Mouse (Mus musculus) lung, adult 18-20 months (tissue): ENCODE data around the gene Fbp2.
A peak's percentile ranks its signal among the peaks of the same experiment; 100 is the strongest.
"Not testable (repeated sequence)": the region's sequence is repeated elsewhere in the genome, so short reads cannot be mapped to it uniquely, and the experiment has no call there.

Source experiments
- DNase-seq, 2 experiments: peaks; one replicate each; pipeline ENCODE4 v3.0.0; 2022; ENCODE audit warnings: mixed read lengths in 2 of 2

The Fbp2 gene

DNA sequence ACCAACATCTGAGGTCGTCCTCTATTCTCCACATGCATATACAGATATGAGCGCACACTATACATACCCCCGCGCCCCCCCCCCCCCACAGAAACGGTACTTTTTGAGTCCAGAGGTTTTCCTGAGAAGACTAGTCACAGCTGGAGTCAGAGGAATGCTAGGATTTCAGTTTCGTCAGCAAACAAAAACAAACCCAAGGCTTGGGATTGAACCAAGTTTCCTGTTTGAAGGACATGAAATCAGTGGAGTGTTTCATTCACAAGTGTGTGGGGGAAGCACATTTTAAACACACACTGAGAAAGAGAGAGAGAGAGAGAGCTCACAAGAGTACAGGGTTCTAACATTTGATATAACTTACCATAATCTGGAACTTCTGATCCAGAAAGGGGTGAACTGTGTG, 5.5 kb upstream of the Fbp2 start:
- DNase-seq = no peak

DNA sequence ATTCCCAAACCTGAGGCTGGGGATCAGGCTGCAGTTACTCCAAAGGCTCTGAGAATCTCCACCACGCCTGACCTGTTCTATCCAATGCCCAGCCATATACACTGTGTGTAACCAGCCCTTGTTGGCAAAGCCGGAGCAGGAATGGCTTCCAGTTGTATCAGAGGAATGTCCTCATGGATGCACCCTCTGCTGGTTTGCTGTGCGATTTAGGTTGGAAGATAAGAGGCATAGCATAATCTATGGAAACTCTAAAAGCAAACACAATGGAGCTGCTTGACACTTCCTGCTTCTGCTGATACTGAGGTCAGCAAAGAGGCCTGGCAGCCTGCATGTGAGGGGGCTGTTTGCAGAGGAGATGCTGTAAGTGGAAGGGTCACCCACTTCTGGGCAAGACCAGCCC, 4.7 kb upstream of the Fbp2 start:
- no peak for DNase-seq

DNA sequence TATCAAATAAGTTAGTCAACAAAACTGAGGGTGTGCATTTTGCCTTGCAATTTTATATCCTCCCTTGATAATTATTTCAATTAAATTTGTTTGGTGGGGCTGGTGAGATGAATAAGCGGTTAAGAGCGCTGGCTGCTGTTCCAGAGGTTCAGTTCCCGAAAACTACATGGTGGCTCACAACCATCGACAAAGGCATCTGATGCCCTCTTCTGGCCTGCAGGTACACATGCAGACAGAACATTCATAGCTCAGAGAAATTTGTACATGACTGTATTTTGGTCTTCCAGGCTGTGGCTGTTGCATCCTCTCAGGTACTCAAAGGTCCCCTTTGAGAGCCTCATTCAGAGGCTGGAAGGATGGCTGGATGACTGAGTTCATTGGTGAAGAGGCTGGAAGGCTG, 1.8 kb upstream of the Fbp2 start:
- no peak for DNase-seq

DNA sequence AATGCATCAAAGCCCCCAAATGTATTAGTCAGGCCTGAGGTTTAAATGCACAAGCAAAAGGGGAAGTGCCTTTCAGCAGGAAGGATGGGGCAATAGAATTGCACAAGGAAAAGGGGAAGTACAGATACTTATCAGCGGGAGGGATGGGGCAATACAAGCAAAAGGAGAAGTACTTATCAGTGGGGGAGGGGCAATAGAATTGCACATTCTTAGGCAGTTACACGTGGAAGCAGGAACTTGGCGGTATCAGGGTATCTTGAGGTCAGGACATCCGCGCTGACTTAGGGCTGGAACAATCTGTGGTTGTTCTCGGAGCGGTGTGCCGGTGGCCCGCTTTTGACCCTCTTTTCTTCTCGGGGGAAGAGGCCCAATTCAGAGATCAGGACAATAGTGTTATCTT, 1.0 kb upstream of the Fbp2 start:
- DNase-seq = not testable (repeated sequence)

DNA sequence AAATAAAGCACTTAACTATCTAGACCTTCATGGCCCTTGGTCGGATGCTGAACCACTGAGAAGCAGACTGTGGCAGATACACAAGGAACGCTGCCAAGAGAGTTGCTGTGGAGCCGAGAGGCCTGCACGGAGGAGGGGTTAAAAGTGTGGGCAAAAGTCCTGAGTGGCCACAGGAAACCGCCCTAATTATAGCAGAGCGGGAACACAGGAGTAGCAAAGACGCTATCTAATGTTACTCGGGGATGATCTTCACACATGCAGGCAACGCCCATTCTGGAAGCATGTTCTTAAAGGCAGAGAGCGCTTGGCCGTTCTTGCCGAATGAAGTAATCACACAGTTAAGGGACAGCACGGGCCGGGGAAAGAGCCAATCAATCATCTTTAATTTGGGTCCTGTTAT, 1.4 kb downstream of the Fbp2 start:
- DNase-seq = no peak

DNA sequence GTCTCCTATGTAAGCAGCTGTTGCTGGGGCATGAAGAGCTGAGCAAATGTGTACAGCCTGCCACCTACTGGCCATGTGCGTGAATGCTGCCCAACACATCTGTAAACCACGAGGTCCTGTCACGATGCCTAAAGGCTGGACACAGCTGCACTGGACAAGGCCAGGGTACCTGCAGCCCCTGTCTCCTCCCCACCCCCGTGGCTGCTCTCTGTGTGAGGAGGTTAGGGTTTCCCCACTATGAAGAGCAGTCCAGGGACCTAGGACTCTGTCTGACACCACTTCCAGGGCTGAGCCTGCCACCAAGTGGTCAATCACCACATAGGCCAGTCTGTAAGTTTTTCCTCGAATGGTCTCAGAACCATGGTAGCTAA, 1.9 kb downstream of the Fbp2 start:
- peak; percentile 73 to 80 for DNase-seq

DNA sequence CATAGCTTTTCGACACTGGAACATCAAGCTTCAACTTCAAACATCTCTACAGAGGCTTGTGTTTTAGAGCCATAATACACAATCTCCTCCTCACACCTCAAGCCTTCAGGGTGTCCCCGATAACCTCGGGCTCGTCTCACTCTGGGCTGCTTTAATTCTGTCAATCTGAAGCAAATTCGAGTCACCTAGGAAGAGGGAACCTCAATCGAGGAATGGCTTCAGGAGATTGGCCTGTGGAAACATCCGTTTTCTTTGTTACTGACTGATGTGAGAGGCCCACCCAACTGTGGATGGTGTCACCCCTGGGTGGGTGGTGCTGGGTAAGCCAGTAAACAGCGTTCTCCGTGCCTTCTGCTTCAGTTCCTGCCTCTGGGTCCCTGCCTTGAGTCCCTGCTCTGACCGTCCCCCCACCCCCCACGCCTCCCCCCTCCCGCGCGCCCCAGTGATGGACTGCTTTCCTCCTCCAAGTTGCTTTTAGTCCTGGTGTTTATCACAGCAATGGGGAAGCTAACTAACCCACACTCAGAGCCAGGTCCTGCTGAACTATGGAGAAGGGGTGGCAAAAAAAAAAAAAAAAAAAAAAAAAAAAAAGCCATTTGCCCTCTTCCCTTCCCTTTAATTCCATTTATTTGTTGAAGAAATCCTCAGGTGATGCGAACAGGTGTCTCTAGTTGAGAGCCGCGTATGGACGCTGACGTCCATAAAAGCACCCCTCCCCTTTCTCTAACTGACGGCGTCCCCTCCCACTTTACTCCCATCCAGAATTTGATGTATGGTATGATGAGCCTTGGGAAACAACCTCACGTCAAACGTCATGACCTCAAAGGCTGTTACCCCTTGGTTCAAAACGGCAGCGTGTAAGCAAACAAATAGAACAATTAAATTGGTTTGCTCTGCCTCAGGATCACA, 2.6 kb downstream of the Fbp2 start:
- DNase-seq = no peak

DNA sequence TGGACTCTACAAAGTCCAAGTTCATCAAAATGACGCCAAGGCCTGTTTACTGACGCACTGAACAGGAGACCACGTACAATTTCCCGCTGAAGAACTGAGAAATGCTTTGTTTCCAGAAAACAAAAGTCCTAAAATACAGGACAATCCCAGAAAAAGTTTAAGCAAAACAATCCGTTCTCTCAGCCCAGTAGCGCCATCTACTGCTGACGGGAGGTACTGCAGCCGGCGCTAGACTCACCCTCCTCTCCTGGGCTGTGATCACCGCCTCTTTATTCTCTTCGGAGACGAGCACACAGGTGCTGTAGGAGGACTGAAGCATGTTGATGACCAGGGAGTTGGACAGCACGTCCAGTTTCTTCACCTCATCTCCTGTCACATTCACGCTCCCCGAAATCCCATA, 3.6 kb downstream of the Fbp2 start:
- peak; percentile 50 to 63 for DNase-seq

DNA sequence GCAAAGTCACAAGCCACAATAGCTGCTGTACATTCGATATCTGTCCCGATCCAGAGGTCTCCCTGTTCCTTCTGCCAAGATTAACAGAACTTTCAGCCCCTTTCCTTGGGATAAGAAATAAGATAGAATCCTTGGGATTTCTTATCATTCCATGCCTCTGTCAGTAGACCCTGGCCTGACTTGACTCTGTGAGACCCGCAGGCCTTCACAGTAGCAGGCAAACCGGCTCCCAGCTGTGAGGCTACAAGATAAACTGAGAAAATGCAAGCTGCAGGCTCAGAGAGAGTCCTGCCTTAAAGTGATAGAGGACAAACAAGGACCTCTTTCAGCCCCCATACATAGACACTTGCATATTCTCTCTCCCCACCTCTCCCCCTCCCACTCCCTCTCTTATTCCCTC, 24.9 kb downstream of the Fbp2 start:
- no peak for DNase-seq

DNA sequence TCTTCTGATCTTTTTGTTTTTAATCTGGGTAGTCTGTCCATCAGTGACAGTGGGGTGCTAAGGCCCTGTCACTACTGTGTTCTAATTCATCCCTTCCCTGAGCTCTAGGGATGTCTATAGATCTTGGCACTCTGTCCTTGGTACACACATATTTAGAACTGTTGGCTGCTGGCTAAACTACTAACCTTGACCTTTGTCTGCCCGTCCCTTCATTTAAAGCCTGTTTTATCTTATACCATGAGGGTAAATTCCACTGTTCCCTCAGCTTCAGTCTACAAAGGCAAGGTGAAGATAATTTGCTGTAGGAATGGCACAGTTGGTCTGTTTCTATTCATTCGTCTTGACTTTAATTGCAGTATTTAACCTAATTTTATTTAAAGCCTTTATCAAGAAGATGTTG, 26.0 kb downstream of the Fbp2 start:
- DNase-seq = no peak

DNA sequence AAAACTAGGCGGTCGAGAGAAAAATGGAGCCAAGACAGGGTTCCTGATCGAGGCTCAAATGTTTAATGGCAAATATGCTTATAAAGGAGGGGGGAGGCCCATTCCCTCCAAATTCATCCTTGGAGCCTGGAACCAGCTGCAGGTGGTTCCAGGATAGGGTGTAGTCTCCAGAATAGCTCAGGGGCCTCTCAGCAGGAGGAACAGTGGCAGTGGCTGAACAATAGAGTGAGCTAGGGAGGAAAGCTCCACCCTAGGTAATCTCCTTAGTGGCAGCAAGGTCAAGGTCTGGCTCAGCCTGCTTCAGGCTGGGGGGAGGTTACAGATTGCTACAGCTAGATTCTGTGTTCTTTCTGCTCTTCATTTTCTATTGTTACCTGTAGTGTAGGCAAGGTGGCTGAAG, 42.5 kb downstream of the Fbp2 start:
- DNase-seq = not testable (repeated sequence)

DNA sequence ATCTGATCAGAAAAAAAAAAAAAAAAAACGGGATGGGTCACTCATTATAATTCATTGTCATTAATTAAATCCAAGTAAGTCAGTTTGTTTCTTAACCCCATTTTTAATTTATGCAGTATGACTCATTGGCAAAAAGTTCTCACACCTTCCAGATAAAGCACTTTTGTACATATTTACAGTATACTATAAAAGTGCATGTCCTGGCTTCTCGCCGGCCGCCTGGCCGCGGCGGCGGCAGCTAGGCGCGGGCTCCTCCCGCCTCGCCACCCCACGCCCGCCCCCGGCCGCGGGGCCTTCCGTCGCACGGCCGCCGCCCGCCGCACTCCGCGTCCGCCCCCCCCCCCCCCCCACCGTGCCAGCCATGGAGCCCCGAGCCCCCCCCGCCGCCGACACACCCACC, 45.5 kb downstream of the Fbp2 start:
- DNase-seq = peak in 1 of 2 experiments; percentile 1

DNA sequence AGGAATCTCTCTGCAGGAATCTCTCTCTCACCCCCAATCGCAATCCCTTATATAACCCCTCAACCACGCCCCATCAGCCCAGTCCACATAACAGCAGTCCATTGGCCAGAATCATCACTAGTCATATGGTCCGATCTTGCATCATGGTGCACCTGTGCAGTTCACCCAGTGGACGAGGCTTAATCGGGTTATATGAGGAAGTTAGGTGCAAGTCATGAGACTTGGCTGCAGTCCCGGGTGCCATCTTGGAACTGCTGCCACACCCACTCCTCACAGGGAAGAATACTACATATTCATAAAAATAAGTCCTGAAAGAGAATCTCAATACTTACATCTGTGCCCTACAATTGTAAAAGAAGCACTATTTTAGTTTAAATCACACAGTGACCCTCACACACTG, 50.2 kb downstream of the Fbp2 start:
- DNase-seq = not testable (repeated sequence)
